In genomic region chr4:77083165-77083564, GRCm38 (mm10) we compare ENCODE assay signal across 8 mouse cellular contexts.
DNase-seq lines count a peak whose midpoint lies in the region; ATAC-seq and TF ChIP-seq lines count a peak whose summit lies in the region.

No protein-coding gene starts in this region.

- H3K4me2 ChIP-seq in neural tube, embryonic 15.5 days = no peak overlapping the region
- H3K4me2 ChIP-seq in embryonic facial prominence, embryonic 14.5 days (ENCODE audit: low read depth, low read length) = no peak overlapping the region
- no peak overlapping the region for H3K4me2 ChIP-seq in liver, postnatal 0 days (ENCODE audit: low read depth, low read length)

- no peak for TF ChIP-seq EP300 in liver, postnatal 0 days (IDR thresholded peaks at IDR 0.05; ENCODE audit: low read depth)

- H3K9me3 ChIP-seq in neural tube, embryonic 15.5 days (replicated peaks) = no peaks in the 10 kb centered on the region
- H3K9me3 ChIP-seq in embryonic facial prominence, embryonic 14.5 days (ENCODE audit: control insufficient read depth, low read length) = no peaks in the 10 kb centered on the region
- no peaks in the 10 kb centered on the region for H3K9me3 ChIP-seq in liver, postnatal 0 days (ENCODE audit: low read length)

- H3K4me3 ChIP-seq in neural tube, embryonic 15.5 days (replicated peaks) = no peak overlapping the region
- H3K4me3 ChIP-seq in embryonic facial prominence, embryonic 14.5 days (ENCODE audit: low read depth, low read length) = no peak overlapping the region
- no peak overlapping the region for H3K4me3 ChIP-seq in liver, postnatal 0 days (ENCODE audit: low read depth, low read length)

- peak; percentile 8 to 70 for DNase-seq in adrenal gland, adult (ENCODE audit: inconsistent age in 2 of 2, low spot score in 1 of 2)
- DNase-seq in adrenal gland, postnatal 4 days (ENCODE audit: low spot score in 2 of 2) = no peak
- peak; percentile 29 for DNase-seq in neural tube, embryonic 10.5 days (ENCODE audit: extremely low spot score, low spot score)
- DNase-seq in embryonic facial prominence, embryonic 14.5 days (ENCODE audit: low spot score) = peak; percentile 57
- DNase-seq in kidney, postnatal 14 days = peak; percentile 64
- peak; percentile 39 for DNase-seq in liver, postnatal 0 days
- DNase-seq in yolk sac, embryonic 10.5 days (ENCODE audit: low spot score) = peak; percentile 4

- H3K27ac ChIP-seq in neural tube, embryonic 15.5 days (replicated peaks) = no peak overlapping the region
- H3K27ac ChIP-seq in embryonic facial prominence, embryonic 14.5 days (replicated peaks; ENCODE audit: low read depth, low read length) = no peak overlapping the region
- H3K27ac ChIP-seq in liver, postnatal 0 days (ENCODE audit: low read depth) = no peak overlapping the region

- peak; percentile 55 for TF ChIP-seq CTCF in liver, postnatal 0 days (IDR thresholded peaks at IDR 0.05; ENCODE audit: low read depth)

- H3K36me3 ChIP-seq in neural tube, embryonic 15.5 days = no peaks in the 10 kb centered on the region
- no peaks in the 10 kb centered on the region for H3K36me3 ChIP-seq in embryonic facial prominence, embryonic 14.5 days (ENCODE audit: control insufficient read depth, insufficient read depth, low read length)
- H3K36me3 ChIP-seq in liver, postnatal 0 days (replicated peaks; ENCODE audit: insufficient read depth, low read length) = no peaks in the 10 kb centered on the region

- 63% methylated on average over 3 of the region's 3 CpGs for WGBS in neural tube, embryonic 15.5 days
- 54% methylated on average over 3 of the region's 3 CpGs for WGBS in embryonic facial prominence, embryonic 14.5 days
- WGBS in liver, postnatal 0 days (ENCODE audit: insufficient replicate concordance) = 46% methylated on average over 3 of the region's 3 CpGs

- H3K27me3 ChIP-seq in neural tube, embryonic 15.5 days (replicated peaks) = no peaks in the 10 kb centered on the region
- no peaks in the 10 kb centered on the region for H3K27me3 ChIP-seq in embryonic facial prominence, embryonic 14.5 days (replicated peaks; ENCODE audit: control insufficient read depth, insufficient read depth, low read length)
- H3K27me3 ChIP-seq in liver, postnatal 0 days (ENCODE audit: insufficient read depth, low read length) = no peaks in the 10 kb centered on the region

- ATAC-seq in neural tube, embryonic 15.5 days (ENCODE audit: low FRiP score) = no peak
- no peak for ATAC-seq in embryonic facial prominence, embryonic 14.5 days (ENCODE audit: low read depth)
- 0 out of 2 replicates have a peak, but pooled peaks have one; percentile 33 for ATAC-seq in liver, postnatal 0 days

- H3K4me1 ChIP-seq in neural tube, embryonic 15.5 days = no peaks in the 10 kb centered on the region
- H3K4me1 ChIP-seq in embryonic facial prominence, embryonic 14.5 days (ENCODE audit: control insufficient read depth, insufficient read depth, low read length) = no peaks in the 10 kb centered on the region
- H3K4me1 ChIP-seq in liver, postnatal 0 days (ENCODE audit: insufficient read depth) = no peaks in the 10 kb centered on the region

- no peak overlapping the region for H3K9ac ChIP-seq in neural tube, embryonic 15.5 days (replicated peaks)
- H3K9ac ChIP-seq in embryonic facial prominence, embryonic 14.5 days (ENCODE audit: low read depth, low read length) = no peak overlapping the region
- no peak overlapping the region for H3K9ac ChIP-seq in liver, postnatal 0 days (replicated peaks)

Comparison
In these comparisons a context has a peak if more than half of its experiments do, and no peak if none do; other contexts are left out.
1. DNase-seq: peak in adrenal gland, adult (2 of 2), neural tube, embryonic 10.5 days (single experiment), embryonic facial prominence, embryonic 14.5 days (single experiment), kidney, postnatal 14 days (single experiment), liver, postnatal 0 days (single experiment) and yolk sac, embryonic 10.5 days (single experiment); none in adrenal gland, postnatal 4 days (0 of 2).